Mouse (Mus musculus): ENCODE measurements around the gene Shroom3.

Gene Shroom3

DNA sequence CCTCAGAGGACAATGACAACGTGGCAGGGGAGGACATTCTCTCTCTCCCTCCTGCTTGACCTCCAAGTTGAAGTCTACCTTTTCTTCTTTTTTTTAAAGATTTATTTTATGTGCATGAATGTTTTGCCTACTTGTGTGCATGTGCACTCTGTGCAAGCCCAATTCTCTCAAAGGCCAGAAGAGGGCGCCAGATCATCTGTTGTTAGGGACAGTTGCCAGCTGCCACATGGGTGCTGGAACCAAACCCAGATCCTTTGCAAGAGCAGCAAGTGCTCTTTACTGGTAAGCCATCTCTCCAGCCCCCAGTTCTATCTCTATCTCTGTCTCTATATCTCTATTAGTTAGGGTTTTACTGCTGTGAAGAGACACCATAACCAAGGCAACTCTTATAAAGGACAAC lies 300.7 kb downstream of the Shroom3 start:
- DNase-seq, result no peak

DNA sequence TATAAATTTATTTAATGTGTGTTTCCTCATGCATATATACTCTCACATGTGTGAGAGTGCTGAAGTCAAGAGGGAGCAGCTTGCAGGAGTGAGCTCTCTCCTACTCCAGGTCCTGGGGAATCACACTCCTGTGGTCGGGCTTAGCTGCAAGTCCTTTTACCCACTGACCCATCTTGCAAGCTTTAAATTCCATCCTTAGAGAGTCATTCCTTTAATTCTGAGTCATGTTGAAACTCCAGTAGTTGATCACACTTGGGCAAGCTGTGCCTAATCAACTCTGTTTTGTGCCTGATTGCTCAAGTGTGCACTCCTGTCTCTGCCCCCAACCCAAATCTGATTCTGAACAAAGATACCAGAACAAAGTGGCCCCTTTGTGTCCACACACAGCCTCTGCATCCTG lies 301.5 kb downstream of the Shroom3 start:
- no peak for DNase-seq

DNA sequence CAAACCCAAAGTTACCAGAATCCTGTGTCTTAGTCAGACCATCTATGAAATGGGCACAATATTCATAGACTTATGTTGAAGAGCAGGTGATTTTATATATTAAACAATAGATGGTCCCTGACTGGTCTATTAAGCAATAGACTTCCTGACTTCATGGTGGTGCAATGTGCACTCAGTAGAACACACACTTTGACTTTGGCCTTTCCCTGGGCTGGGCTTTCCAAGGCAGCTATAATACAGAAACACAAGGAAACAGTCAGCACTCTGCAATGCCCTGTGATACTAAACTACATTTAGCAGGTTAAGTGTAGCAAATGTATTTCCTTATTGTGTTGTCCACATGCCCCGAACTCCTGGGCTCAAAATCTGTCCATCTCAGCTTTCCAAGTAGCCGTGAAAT lies 302.2 kb downstream of the Shroom3 start:
- DNase-seq, result no peak

DNA sequence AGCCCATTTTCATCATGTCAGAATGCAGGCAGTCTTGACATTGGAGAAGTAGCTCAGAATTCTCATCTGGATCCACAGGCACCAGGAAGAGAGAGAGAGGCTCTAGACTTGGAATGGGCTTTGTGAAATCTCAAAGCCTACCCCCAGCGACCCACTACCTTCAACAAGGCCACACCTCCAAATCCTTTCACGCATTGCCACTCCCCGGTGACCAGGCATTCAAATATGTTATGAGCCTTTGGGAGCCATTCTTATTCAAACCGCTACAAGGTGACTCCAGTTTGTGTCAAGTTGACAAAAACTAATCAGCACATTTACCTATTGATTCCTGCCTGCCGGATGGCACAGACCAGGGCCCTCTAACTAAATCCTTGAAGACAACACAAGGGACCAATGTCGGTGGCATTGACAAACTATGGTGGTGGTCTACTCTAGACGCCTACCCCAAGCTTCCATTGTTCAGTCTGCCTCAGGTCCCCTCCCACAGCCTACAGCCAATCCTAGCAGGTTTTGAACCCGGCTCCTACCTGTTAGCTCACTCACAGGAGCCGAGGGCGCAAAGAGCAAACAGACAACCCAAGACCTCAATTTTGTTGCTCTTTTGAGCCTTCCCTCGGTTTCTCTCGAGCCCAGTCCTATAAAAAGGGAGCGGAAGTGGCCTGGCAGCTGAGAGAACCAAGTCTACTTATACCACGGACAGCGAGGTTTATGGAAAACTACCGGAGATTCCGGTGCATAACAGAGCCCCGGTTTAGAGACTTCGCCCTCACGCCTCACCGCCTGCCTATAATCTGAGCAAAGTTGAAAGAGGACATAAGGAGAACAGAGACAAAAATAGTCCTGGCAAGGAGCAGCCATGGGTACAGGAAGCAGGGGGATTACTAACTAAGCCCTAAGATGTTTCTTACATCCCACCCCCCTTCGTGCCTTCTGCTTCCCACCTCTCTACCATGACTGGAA lies 303.7 kb downstream of the Shroom3 start:
- DNase-seq, result peak; percentile 46 to 49

DNA sequence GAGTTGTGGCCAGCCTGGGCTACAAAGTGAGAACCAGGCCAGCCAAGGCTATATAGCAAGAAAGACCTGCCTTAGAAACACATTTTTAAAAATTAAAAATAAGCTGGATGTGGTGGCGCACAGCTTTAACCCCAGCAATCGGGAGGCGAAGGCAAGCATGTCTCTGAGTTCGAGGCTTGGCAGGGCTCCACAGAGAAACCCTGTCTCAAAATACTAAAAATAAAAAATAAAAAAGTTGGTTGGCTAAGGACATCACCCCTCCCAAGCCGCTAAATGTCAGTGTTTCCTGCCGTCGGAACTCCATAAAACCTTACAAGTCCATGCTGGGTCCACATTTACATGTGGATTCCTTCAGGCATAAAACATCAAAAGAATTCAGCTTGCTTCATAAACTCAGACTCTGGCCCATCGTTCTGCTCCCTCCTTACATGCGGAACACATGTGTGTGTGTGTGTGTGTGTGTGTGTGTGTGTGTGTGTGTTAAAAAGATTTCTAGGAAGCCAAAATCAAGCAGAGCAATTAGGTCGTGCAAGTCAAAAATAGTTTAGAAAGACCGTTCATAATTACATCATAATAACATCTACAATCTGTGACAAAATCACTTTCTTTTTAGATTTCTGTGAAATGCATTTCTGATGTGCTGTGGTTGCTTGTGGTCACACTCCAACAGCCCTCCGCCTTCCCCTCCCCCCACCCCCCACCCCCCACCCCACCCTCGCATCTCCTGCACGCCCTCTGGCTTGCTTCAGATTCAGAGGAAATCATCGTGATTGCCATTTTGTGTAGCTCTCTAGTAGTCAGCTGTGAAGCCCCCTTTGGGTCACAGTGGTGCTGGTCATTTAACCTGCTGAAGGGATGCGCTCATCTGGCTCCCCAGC lies 304.9 kb downstream of the Shroom3 start:
- no peak for DNase-seq

DNA sequence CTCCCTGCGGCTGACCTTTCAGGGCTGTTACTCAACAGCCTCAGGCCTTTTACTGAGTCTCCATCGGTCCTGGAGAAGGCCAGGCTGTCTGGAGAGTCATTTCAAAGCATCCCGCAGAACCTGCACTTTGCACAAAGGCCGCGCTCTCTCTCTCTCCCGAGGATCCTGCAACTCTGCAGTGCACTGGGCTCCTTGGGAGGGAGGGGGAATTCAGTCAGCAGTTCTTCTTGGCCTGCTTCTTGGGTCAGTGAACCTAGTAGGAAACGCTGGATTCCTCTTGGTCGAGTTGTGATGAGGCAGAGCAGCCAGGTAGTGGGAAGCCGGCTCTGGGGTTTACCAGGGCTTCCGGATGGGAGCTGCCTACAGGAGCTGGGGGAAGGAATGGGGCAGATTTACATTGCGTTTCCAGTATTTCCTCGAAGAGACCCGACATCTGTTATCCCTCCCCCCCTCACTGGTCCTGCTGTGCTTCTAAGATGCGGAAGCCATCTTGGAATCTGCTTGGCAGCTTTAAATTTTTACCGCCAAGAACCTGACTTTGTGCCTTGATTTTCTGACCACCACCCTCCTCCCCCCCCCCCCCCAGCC lies 305.6 kb downstream of the Shroom3 start:
- DNase-seq, result peak; percentile 33 to 40

DNA sequence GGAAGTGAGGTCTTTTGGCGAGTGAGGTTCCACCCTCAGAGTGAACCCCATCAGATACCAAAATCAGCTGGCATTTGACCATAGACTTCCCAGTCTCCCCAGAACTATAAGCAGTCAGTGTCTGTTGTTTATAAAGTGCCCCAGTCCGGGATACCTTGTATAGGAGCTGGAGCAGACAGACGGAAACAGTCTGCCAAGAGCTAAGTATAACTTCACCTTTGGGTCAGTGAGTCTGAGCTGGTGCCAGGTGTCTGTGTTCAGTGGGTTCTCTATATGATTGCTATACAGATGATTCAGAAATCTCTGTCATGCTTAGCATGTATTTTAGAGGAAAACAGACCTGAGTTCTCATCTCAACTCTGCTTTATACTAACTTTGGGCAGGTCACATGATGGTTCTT lies 308.9 kb downstream of the Shroom3 start:
- DNase-seq, result no peak

DNA sequence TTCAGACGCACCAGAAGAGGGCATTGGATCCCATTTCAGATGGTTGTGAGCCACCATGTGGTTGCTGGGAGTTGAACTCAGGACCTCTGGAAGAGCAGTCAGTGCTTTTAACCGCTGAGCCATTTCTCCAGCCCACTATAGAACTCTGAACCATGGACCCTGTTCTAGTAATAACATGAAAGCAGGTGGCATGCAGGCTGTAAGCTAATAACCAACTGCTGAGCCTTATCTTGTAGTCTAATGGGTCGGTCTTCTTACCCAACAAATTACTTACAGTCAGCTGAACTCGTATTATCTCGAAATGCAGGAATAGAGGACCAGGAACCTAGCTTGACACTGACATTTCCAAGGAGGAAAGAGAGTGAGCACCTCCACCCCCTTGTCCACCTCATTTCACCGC lies 311.1 kb downstream of the Shroom3 start:
- DNase-seq, result no peak

DNA sequence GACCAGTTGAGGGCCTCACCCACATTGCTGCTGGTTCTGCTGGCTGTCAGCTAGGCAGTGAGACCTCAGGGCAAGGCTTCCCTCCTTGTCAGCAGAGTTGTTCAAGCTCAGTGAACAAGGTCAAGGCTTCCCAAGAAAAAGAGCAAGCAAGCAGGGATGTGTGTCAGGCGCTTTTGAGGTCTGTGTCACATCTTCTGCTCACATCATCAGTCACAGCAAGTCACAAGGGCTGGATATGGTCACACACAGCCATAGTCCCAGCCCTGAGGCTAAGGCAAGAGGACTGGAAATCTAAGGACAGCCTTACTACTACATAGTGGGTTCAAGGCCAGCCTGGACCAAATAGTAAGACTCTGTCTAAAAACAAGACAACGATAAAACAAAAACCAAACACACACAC lies 311.6 kb downstream of the Shroom3 start:
- no peak for DNase-seq

DNA sequence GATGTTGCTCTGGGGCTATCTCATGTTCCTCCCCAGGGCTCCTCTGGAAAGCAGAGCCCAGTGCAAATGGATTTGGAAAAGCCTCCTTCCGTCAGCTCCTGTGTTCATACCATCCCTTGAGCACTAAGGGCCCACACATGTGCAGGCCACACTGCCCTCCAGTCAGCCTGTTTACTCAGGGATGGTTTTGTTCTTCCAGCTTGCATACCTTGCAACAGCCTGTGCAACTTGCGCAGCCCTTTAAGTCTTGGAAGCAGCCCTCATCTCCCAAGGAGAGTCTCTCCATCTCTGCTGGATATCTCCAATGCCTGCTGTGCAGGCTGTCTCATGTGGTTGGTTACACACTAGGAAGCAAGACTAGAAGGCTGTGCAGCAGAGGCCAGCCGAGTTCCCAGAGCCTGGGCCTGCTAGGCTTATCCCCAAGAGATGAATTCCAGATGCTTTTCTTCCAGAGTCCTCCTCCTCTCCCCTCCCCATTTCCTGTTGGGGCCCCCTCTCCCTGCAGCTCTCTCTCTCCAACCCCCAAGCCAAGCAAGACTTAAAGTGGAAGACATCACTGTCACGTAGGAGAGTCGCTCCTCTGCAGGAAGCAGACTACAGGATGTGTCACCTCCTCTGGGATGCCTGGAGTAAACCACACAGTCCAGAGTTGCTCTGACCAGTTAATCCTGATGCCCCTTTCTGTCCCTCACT lies 314.3 kb downstream of the Shroom3 start:
- DNase-seq, result no peak

DNA sequence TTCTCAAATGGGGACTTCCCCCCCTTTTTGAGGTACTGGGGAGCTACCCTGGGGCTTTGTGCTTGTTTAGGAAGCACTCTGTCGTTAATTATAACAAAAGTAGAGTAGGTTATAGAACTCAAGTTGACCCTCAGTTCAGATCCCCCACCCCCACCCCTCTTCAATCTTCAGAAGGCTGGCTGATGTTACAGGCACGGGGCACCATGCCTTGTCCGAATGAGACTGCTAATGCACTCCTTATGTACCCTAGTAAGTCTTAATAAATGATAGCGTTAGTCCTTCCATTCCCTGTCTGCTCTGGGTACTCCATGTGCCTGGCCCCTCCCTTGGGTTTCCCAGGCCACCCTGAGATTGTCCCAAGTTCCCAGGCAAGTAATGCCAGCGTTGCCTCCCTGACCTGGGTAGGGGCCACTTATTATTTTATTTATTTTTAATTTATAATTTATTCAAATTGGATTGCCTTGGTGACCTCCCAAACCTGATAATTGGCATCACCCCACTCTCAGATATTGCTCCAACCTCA lies 315.3 kb downstream of the Shroom3 start:
- no peak for DNase-seq

DNA sequence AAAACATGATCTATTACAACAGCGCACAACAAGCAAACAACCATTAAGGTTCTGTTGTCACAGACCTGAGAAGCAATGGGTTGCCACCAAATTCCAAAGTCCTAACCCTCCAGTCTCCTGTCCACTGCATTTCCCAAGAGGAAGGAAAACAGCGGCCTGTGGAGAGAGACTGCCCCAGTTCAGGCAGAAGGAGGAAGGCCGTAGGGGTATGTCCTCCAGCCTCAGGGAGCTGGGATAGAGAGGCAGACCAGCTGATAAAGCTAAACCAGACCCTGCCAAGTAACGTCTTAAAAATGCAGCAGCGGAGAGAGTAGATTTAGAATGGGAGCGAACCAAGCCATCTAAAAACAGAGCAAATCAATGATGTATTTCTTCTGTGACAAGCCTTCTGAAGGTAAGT lies 316.8 kb downstream of the Shroom3 start:
- DNase-seq, result no peak

DNA sequence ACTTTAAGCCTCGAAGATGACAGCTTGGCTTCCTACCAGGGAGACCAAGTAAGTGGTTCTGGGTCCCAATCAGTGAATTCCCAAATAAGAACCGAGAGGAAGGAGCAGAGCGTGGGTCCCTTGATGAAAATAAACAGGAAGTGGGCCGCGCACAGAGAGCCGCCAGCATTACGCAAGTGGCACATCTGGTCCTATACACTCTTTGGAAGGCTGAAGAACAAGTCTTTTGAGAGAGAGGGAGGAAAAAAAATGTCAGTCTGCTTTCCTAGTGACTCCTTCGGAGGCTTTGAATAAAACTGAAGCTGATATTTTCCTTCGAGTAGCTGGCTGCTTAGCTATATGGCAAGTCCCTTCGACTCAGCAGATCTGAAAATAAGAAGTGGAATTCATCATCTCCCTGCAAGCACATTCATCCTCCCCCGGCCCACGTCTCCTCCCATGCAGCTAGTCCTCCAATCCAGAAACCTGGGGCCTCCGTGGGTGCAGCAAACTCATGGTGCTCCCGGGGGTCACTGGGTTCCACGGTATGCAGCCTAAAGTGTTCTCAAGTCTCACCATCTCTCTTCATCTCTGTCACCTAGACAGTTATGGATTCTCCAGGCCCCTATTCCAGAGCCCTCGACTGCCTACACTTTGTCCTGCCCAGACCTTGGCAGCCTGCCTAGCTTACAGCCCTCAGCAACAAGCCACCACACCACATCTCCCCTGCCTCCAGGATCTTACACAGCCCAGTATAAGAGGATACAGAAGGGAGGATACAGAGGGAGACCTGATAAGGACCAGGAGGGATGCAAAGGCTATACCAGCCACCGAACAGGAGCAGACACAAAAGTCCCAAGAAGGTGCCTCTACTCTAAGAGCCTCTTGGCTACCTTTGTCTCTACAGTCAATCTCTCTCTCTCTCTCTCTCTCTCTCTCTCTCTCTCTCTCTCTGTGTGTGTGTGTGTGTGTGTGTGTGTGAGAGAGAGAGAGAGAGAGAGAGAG lies 317.8 kb downstream of the Shroom3 start:
- peak in 1 of 2 experiments; percentile 43 for DNase-seq

DNA sequence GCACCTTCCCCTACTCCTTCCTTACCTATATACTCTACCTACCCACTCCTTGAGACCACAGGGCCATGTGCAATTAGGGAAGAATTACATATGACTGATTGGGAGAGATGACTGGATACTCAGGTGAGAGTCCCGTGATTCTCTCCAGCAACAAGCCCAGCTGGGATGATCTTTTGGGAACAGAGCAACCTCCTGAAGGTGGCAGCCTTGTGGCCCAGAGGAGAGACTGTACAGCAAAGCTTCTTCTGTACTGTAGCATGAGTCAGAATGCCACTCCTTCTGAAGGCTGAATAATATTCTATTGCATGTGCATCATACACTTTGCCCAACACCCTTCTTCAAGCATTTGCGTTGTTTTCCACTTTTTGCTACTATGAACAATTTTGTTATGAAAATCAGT lies 319.4 kb downstream of the Shroom3 start:
- DNase-seq, result no peak

DNA sequence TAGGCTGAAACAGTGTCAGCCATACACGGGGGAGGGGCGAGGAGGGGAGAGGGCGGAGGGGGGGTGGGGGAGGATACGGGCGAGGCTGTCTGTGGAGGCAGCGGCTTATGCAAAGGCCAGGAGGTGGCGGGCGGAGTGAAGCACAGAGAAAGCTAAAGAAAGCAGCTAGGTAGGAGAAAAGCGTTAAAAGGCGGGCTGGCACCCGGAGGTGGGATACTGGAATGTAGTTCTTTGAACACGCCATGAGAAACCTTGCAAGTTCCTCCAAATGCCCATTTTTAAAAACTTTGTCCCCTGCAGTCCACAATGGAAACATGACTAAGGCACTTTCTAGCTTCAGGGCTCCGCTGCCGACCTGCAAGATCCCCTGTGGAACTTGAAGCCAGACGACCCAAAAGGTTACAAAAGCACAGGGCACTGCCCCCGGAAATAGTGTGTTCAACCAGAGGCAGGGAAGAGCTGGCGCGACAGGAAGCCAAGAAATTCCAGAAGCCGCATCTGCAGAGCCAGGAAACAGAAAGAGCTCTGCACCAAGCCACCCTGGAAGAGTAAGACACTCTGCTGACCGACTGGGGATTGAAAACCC lies 322.1 kb downstream of the Shroom3 start:
- DNase-seq, result peak; percentile 38 to 47

DNA sequence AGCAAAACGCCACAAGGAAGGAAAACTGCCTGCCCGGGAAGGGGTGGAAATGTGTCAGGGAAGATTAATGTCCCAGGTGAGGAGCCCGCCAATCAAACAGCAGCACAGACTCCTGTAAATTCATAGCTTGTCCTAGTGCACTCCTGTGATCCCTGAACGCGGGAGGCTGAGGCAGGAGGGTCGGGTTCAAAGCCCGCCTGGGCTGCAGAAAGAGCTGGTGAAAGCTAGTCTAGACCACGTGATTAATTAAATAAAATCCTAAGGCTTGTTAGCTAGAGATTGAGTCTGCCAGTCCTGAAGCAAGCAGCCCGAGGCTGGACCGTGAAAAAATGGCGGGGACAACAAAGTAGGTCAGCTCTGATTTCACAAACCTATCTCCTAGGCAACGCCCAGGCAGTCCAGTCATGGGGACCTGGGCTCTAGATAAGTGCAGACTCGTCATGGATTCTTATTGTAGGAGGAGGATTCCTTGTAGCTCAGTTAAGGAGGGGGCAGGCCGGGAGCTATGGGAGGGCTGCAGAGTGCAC lies 322.6 kb downstream of the Shroom3 start:
- peak; percentile 20 to 34 for DNase-seq

DNA sequence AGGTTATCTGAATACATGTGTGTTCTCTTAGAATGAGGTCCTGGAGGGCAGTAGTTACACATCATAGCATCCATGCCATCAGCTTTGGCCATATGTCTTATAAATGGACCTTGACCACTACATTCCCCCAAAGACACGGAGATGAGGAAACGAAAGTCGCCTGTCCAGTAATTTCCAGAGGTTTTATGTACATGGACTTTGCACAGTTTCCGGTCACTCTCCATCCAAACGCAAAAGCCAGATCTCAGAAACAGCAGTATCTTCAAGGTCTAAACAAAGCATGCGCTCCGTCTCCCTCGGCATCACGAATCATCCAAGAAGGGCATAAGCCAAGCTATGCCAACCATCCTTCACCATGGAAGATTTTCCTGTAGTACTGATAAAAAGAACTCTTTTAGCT lies 325.0 kb downstream of the Shroom3 start:
- DNase-seq, result no peak

Measured in cerebellum, postnatal 10 days (tissue).